Mouse (Mus musculus) spleen, adult 2 months (tissue): ENCODE measurements around the gene Csgalnact2.

Experiments used
- CTCF ChIP-seq: fragments of 200-500 bp; IDR thresholded peaks from 2 replicates; pipeline ENCODE4 v1.5.1; 2011; ENCODE audit warnings: mild to moderate bottlenecking, inconsistent platforms; ENCODE audit not compliant: insufficient read depth, insufficient read length, insufficient replicate concordance; ENCODE audit errors: extremely low read depth
- POLR2A ChIP-seq: fragments of 200-500 bp; IDR thresholded peaks from 2 replicates; pipeline ENCODE4 v1.6.1; 2011; ENCODE audit warnings: low read depth, low read length, inconsistent platforms

GRCm38 (mm10) chr6:118122767-118123166 lies 16.2 kb downstream of the Csgalnact2 start:
- TF ChIP-seq CTCF = no peak
- TF ChIP-seq POLR2A = no peak
